Mouse (Mus musculus): ENCODE measurements at regions not wholly inside any gene's neighbourhood (a gene's known extent, or its start where the extent isn't known, plus 50 kb on each side); places are given as distances from the start of the nearest gene placed in this dataset.

GRCm38 (mm10) chr2:166433655-166434333 is 278.3 kb upstream of the Sulf2 start:
- no peak overlapping the region for H3K4me3 ChIP-seq
- H3K27me3 ChIP-seq: no peaks in the 10 kb centered on the region
- no peaks in the 10 kb centered on the region for H3K36me3 ChIP-seq
- no peaks in the 10 kb centered on the region for H3K9me3 ChIP-seq
- H3K27ac ChIP-seq: peak overlapping the region; percentile 64
- H3K4me1 ChIP-seq: peaks cover 41% of the 10 kb centered on the region
- H3K4me2 ChIP-seq: no peak overlapping the region
- WGBS: 54% methylated on average over 15 of the region's 15 CpGs
- H3K9ac ChIP-seq: no peak overlapping the region
- ATAC-seq (ENCODE audit: insufficient number of reproducible peaks, insufficient read depth, low FRiP score, low TSS enrichment, low read depth): no peak

GRCm38 (mm10) chr2:166432948-166433654 is 277.6 kb upstream of the Sulf2 start:
- Histone ChIP-seq H3K9ac (no peak overlapping the region), H3K27ac (peak overlapping the region; percentile 23; the same call in 1 of the 2 replicates), H3K4me1 (peaks cover 46% of the 10 kb centered on the region), H3K36me3 (no peaks in the 10 kb centered on the region), H3K4me3 (no peak overlapping the region), H3K9me3 (no peaks in the 10 kb centered on the region), H3K4me2 (no peak overlapping the region), H3K27me3 (no peaks in the 10 kb centered on the region)
- 75% methylated on average over 13 of the region's 13 CpGs for WGBS
- ATAC-seq (ENCODE audit: insufficient number of reproducible peaks, insufficient read depth, low FRiP score, low TSS enrichment, low read depth): no peak

GRCm38 (mm10) chr2:166432531-166432930 is 277.1 kb upstream of the Sulf2 start:
- H3K4me1 ChIP-seq: peaks cover 51% of the 10 kb centered on the region
- WGBS: 52% methylated on average over 8 of the region's 8 CpGs

GRCm38 (mm10) chr2:166429918-166430317 is 274.5 kb upstream of the Sulf2 start:
- no peaks in the 10 kb centered on the region for H3K36me3 ChIP-seq
- H3K27ac ChIP-seq: peak overlapping the region; percentile 34
- WGBS: 44% methylated on average over 5 of the region's 5 CpGs
- no peaks in the 10 kb centered on the region for H3K27me3 ChIP-seq
- H3K4me1 ChIP-seq: peaks cover 77% of the 10 kb centered on the region
- no peak for ATAC-seq (ENCODE audit: insufficient number of reproducible peaks, insufficient read depth, low FRiP score, low TSS enrichment, low read depth)
- no peak overlapping the region for H3K4me3 ChIP-seq
- no peaks in the 10 kb centered on the region for H3K9me3 ChIP-seq
- H3K9ac ChIP-seq: no peak overlapping the region
- no peak overlapping the region for H3K4me2 ChIP-seq

More at GRCm38 (mm10) chr2:166432531-166432930, 277.1 kb upstream of the Sulf2 start:
- no peak for ATAC-seq (ENCODE audit: insufficient number of reproducible peaks, insufficient read depth, low FRiP score, low TSS enrichment, low read depth)
- Histone ChIP-seq H3K27me3 (no peaks in the 10 kb centered on the region), H3K27ac (no peak overlapping the region), H3K36me3 (no peaks in the 10 kb centered on the region), H3K4me3 (no peak overlapping the region), H3K4me2 (no peak overlapping the region), H3K9ac (no peak overlapping the region), H3K9me3 (no peaks in the 10 kb centered on the region)

- Histone ChIP-seq H3K4me2 (no peak overlapping the region), H3K27me3 (no peaks in the 10 kb centered on the region), H3K9me3 (no peaks in the 10 kb centered on the region), H3K4me3 (no peak overlapping the region), H3K27ac (peak overlapping the region; percentile 34), H3K9ac (no peak overlapping the region), H3K4me1 (peaks cover 79% of the 10 kb centered on the region), H3K36me3 (no peaks in the 10 kb centered on the region)
- 77% methylated on average over 12 of the region's 12 CpGs for WGBS
- ATAC-seq (ENCODE audit: insufficient number of reproducible peaks, insufficient read depth, low FRiP score, low TSS enrichment, low read depth): no peak
Observed at GRCm38 (mm10) chr2:166429494-166429893, 274.0 kb upstream of the Sulf2 start.

- Histone ChIP-seq H3K27me3 (no peaks in the 10 kb centered on the region), H3K4me2 (0 out of 2 replicates have a peak overlapping the region, but pooled peaks have one; percentile 18), H3K36me3 (no peaks in the 10 kb centered on the region), H3K9me3 (no peaks in the 10 kb centered on the region), H3K9ac (no peak overlapping the region), H3K4me3 (no peak overlapping the region), H3K4me1 (peaks cover 75% of the 10 kb centered on the region), H3K27ac (peak overlapping the region; percentile 90)
- 24% methylated on average over 6 of the region's 6 CpGs for WGBS
- no peak for ATAC-seq (ENCODE audit: insufficient number of reproducible peaks, insufficient read depth, low FRiP score, low TSS enrichment, low read depth)
Observed at GRCm38 (mm10) chr2:166427390-166427789, 271.9 kb upstream of the Sulf2 start.

- no peak overlapping the region for H3K4me3 ChIP-seq
- peak overlapping the region; percentile 18 for H3K4me2 ChIP-seq
- H3K9ac ChIP-seq: no peak overlapping the region
- peak overlapping the region; percentile 90 for H3K27ac ChIP-seq
- H3K36me3 ChIP-seq: no peaks in the 10 kb centered on the region
- no peaks in the 10 kb centered on the region for H3K27me3 ChIP-seq
- H3K4me1 ChIP-seq: peaks cover 71% of the 10 kb centered on the region
- peak; percentile 75 for ATAC-seq (ENCODE audit: insufficient number of reproducible peaks, insufficient read depth, low FRiP score, low TSS enrichment, low read depth)
- 2% methylated on average over 10 of the region's 10 CpGs for WGBS
- H3K9me3 ChIP-seq: no peaks in the 10 kb centered on the region
Observed at GRCm38 (mm10) chr2:166426960-166427359, 271.5 kb upstream of the Sulf2 start.

- Histone ChIP-seq H3K9ac (no peak overlapping the region), H3K4me3 (no peak overlapping the region), H3K9me3 (no peaks in the 10 kb centered on the region), H3K4me1 (peaks cover 71% of the 10 kb centered on the region), H3K27me3 (no peaks in the 10 kb centered on the region), H3K36me3 (no peaks in the 10 kb centered on the region), H3K27ac (peak overlapping the region; percentile 90), H3K4me2 (peak overlapping the region; percentile 18; the same call in 1 of the 2 replicates)
- WGBS: 19% methylated on average over 6 of the region's 6 CpGs
- ATAC-seq (ENCODE audit: insufficient number of reproducible peaks, insufficient read depth, low FRiP score, low TSS enrichment, low read depth): no peak
Observed at GRCm38 (mm10) chr2:166426457-166426856, 271.0 kb upstream of the Sulf2 start.

GRCm38 (mm10) chr2:166425141-166425540 is 269.7 kb upstream of the Sulf2 start:
- Histone ChIP-seq H3K4me1 (peaks cover 70% of the 10 kb centered on the region), H3K4me3 (no peak overlapping the region), H3K36me3 (no peaks in the 10 kb centered on the region), H3K9me3 (no peaks in the 10 kb centered on the region), H3K4me2 (no peak overlapping the region), H3K27me3 (no peaks in the 10 kb centered on the region), H3K27ac (0 out of 2 replicates have a peak overlapping the region, but pooled peaks have one; percentile 8), H3K9ac (no peak overlapping the region)
- 77% methylated on average over 3 of the region's 3 CpGs for WGBS
- no peak for ATAC-seq (ENCODE audit: insufficient number of reproducible peaks, insufficient read depth, low FRiP score, low TSS enrichment, low read depth)

GRCm38 (mm10) chr2:166423132-166423660 is 267.7 kb upstream of the Sulf2 start:
- WGBS: 44% methylated on average over 6 of the region's 6 CpGs
- no peak overlapping the region for H3K4me3 ChIP-seq

GRCm38 (mm10) chr2:166420275-166420674 is 264.8 kb upstream of the Sulf2 start:
- Histone ChIP-seq H3K36me3 (no peaks in the 10 kb centered on the region), H3K4me2 (no peak overlapping the region), H3K4me3 (no peak overlapping the region), H3K9me3 (no peaks in the 10 kb centered on the region), H3K9ac (no peak overlapping the region), H3K4me1 (peaks cover 51% of the 10 kb centered on the region), H3K27ac (no peak overlapping the region), H3K27me3 (no peaks in the 10 kb centered on the region)
- ATAC-seq (ENCODE audit: insufficient number of reproducible peaks, insufficient read depth, low FRiP score, low TSS enrichment, low read depth): no peak
- WGBS: 77% methylated on average over 8 of the region's 8 CpGs

More at GRCm38 (mm10) chr2:166423132-166423660, 267.7 kb upstream of the Sulf2 start:
- Histone ChIP-seq H3K27ac (peak overlapping the region; percentile 45), H3K4me1 (peaks cover 68% of the 10 kb centered on the region), H3K9me3 (no peaks in the 10 kb centered on the region), H3K36me3 (no peaks in the 10 kb centered on the region), H3K9ac (no peak overlapping the region), H3K4me2 (no peak overlapping the region), H3K27me3 (no peaks in the 10 kb centered on the region)
- ATAC-seq (ENCODE audit: insufficient number of reproducible peaks, insufficient read depth, low FRiP score, low TSS enrichment, low read depth): no peak

Data from embryonic facial prominence, embryonic 13.5 days (tissue).